Mouse (Mus musculus): ENCODE data around the gene Gabpb2.
"Not testable (repeated sequence)": the region's sequence is repeated elsewhere in the genome, so short reads cannot be mapped to it uniquely, and the experiment has no call there.

The Gabpb2 gene

DNA sequence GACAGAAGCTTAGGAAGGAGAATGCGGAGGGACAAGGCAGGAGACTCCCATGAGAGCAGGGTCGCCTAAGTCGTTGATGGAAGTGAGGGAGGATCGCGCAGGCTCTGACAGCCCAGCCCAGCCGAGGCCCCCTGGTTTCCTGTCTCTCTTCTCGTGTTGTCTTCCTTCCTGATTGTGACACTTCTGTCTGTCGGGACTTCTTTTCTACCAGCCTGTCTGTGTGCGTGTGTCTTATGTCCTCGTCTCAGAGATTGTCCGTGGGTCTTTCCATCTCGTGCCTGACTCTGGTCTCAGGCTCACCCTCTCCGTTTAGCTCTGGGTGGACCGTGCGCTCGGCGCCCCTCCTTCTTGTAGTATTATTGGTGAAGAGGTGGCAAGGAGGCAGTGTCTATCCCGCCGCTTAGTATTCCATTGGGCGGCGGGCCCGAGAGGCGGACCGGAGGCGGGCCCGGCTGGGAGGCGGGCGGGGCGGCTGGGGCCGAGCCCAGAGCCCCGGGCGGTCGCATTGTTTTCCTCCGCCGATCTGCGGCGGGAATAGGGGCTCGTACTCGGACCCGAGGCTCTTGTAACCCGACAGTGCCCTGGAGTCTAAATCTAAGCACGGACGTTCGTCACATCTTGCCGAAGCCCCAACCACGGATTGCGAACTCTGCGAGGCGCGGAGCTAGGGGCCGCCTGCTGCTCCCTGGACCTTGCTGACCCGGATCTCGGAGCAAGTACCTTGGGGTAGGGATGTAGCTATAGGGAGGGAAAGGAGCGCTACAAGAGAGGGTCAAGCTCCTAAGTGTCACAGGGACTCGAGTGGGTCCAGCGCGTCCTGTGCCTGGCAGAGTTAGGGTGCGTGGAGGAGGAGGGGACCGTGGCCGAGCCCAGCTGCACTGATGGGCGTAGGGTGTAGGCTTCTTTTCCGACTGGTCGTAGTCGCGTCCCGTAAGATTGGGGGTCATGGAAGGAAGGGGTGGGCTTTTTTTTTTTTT lies 57.4 kb downstream of the Gabpb2 start, which contains the start of gene Sema6c:
Sema6c (plus strand) TSS at position 471 of the 977 bp plus-strand sequence.
- DNase-seq (ENCODE audit: low spot score in 2 of 2) = peak; percentile 86 to 93

DNA sequence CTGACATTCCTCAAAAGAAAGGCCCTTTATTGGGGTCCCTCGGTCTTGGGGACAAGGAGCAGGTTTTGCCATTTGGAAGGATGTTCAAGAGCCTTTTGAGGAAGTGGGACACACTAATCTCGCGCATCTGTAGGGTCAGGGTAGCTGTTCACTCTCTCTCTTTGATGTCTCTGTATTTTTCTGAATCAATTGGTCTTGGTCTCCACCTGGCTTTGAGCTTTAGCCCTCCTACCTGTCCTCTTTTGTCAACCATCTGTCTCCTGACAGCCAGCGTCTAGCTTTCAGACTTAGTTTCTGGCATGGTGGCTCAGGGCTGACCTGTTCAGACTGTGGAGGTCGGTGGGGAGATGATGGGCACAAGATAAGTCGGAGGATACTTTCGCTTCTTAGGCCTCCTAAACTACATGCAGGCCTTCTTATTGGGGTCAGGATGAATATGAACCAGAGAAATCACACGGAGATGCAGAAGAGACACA lies 58.2 kb downstream of the Gabpb2 start:
- no peak for DNase-seq (ENCODE audit: low spot score in 2 of 2)

DNA sequence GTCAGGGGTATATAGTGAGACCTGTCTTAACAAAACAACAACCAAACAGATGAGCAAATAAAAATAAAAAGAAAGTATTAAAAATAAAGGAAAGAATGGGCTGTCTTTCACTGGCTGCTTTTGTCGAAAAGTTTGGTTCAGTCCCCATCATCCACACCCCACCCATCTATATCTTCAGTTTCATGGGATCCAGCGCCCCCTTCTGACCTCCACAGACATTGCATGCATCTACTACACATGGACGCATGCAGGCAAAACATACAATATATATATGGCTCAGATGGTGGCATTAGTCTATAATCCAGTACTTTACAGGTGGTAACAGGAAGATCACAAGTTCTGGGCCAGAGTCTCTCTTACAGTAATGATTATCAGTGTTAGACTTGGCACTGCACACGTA lies 63.8 kb downstream of the Gabpb2 start:
- peak; percentile 68 to 85 for DNase-seq (ENCODE audit: low spot score in 2 of 2)

DNA sequence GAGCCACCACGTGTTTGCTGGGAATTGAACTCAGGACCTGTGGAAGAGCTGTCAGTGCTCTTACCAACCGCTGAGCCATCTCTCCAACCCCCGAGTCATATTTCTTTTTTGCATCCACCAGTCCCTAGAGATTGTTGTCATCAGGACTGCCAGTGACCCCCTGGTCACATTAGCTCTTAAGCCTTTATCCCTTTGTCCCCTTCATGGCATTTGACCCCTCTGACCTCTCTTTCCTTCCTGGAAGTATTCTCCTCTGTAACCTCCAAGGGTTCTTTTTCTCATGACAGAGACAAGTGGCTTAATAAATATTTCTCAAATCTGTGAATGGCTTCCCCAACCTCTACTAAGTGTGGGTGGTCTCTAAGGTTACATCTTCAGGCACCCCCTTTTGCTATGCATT lies 69.8 kb downstream of the Gabpb2 start:
- DNase-seq (ENCODE audit: low spot score in 2 of 2) = no peak

DNA sequence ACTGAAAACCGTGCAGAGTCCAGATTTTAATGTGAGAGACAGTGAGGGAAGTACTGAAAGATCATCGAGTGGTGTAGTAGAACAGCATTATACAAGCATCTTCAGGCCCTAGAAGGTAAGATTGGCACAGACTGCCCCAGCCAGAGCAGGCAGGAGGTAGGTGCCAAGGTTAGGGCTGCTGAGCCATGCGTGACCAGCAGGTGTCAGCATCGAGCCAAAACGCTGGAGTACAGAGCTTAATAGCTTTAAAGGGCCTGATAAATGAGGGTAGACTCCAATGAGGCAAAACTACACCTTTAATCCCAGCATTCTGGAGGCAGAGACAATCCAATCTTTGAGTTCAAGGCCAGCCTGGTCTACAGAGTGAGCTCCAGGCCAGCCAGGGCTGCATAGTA lies 75.1 kb downstream of the Gabpb2 start:
- peak; percentile 89 to 97 for DNase-seq (ENCODE audit: low spot score in 2 of 2)

DNA sequence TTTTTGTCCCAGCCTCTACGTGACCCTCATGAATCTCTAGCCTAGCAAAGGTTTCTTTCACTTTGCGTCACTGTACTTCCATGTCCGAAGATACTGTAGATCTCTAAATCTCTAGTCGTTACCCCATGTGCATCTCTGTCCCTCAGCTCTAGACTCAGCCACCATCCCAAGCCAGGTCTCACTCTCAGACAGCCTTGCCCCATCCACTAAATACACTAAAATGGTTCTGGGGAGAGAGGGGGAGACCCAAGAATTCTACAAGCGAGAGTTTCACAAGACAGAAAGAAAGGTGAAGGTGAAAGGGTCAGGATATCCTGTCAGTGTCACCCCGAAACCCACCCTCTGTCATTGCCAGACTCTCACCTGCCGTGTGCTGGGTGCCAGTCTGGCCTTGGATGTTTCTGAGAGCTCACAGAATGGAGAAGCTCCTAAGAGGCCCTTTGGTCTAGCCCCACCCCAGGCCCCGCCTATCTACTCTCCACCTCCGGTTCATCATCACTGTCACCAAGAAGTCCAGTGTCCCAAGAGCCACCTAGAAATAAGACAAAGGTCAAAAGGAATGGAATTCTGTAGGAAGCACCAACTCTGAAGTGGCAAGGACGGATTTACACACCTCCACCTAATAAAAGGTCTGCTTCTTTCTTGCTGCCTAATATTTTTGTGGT lies 75.6 kb downstream of the Gabpb2 start, which contains the start of gene Tnfaip8l2:
Tnfaip8l2 (minus strand) TSS at position 409 of the 665 bp plus-strand sequence.
- DNase-seq (ENCODE audit: low spot score in 2 of 2) = peak; percentile 73 to 82

DNA sequence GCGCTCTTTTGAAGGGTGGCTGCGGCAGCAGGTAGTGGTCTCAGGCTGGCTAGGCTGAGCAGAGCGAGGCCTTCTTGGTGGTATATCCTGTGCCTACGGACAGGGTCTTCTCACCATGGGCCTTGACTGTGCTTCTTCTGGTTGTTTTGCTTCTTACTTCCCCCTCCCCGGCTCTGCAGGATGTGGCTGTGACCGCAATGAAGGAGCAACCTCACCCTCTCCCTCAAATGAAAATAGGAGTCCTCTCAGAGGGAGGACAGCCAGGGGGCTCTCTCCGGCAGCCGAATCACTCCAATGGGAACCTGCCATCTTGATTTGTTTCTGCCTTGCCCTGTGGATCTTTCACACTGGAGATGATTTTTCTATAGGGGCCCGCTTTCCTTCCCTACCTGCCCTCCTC lies 76.2 kb downstream of the Gabpb2 start:
- DNase-seq (ENCODE audit: low spot score in 2 of 2) = peak; percentile 48 to 74

DNA sequence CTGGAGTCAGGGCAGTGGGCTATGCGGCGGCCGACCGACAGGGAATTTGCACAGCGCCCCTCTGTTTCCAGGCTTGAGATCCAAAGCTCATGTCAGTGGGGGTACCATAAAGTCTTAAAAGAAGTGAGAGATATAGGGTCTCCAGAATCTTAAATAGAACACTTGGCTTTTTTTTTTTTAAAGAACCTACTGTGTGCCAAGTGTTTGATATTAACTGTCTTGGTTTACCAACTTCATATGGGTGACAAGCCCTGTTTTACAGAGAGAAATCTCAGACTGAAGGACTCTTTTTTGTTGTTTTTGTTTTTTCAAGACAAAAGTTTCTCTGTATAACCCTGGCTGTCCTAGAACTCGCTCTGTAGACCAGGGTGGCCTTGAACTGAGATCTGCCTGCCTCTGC lies 76.9 kb downstream of the Gabpb2 start:
- DNase-seq (ENCODE audit: low spot score in 2 of 2) = no peak

DNA sequence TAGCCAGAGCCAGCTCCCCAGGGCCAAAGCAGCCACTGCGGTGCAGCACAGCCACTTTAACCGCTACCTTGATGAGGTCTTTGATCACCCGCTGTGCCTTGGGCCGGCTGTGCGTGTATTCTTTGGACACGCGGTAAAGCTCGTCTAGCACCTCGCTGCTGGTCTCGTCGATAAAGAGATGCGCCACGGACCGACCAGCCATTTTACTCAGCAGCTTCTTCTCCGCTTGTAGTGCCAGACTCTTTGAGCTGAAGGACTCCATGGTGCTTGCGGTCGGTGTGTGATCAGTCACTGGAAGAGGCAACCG lies 77.5 kb downstream of the Gabpb2 start:
- no peak for DNase-seq (ENCODE audit: low spot score in 2 of 2)

DNA sequence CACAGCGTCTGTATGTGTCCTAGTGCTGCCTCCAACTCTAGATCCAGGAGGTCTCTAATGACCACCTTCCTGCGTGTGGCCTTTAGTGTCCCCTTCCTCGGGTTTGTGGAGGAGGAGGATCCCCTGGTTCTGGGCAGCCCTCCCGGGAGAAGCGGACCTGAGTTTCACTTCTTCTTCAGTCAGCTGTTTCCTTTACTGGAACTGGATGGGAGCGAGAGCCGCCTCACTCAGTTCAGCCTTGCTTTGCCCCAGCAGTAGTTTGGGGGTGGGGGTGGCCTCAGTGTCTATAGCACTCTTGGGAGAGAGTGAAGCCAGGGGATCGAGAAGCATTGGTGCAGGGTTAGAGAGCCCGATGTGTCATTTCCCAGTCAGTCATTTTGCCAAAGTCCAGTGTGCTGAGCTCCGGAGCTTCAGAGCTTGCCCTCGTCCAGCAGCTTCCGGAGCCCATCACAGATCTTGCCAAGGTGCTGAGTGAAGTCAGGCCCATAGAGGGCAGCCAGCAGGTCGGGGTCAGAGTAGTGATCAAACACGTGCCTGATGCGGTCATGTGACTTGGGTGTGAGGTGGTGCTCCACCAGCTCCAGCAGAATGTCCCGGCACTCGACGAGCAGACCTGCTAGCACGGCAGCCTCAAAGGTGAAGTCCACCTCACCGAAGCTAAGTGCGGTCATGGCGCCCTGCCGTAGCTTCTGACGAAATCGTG lies 78.0 kb downstream of the Gabpb2 start:
- peak in 1 of 2 experiments; percentile 67 for DNase-seq (ENCODE audit: low spot score in 2 of 2)

DNA sequence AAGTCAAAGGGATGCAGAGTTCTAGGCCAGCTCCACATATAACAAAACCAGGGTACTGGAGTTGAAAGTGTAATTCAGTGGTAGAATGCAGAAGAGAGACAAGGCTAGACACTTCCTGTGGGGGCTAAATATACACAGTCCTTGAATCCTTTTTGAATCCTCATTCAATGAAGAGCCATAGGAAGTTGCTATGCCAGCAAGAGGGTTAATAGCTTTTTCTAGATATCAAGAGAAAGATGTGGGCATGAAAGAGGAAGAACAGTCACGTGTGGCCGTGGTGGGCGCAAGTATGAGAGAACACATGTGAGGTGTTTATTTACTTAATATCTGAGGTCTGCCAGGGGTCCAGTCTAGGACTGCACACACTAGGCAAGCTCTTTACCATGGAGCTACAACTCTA lies 81.4 kb downstream of the Gabpb2 start:
- peak in 1 of 2 experiments; percentile 57 for DNase-seq (ENCODE audit: low spot score in 2 of 2)

DNA sequence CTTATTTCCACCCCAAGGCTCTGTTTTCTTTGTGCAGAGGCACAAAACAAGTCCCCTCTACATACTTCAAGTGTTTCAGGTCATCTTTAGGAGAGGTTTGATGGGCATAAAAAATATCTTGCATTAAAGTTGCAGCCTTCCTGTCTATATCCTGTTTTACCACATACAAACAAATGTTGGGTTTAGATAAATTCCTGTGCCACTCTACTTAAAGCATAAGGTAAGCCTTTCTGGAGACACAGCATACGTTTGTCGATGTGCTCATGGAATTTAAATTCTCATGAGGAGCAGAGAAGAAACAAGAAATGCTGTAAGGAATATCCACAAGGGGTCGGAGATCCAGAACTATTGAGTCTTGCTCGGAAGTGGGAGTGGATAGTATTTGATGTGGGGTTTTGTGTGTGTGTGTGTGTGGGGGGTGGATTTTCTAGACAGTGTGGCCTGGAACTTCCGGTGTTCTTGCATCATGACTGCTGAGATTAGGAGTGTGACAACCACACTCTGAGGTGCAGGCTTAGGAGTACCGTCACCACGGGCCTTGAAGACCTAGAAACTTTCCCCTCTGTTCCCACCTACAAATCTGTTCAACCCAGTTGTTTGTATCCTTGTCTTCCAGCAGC lies 82.2 kb downstream of the Gabpb2 start:
- DNase-seq (ENCODE audit: low spot score in 2 of 2) = peak in 1 of 2 experiments; percentile 60

DNA sequence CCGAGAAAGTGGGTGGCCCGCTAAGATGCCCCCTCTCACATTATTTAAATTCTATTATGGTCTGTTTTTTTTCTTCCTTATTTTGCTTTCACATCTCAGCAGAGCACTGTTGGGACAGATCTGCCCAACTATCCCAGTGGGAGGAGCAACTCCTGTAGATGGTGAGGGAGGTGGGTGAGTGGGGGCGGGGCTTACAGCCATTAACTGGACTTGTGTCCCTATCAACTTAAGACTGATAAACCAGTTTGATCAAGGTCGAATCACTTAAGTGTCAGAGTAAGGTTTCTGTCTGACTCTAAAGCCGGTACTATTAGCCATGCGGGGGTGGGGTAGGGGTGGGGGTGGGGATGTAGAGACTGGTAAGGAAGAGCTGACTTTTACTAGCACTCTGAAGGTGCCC lies 82.7 kb downstream of the Gabpb2 start:
- DNase-seq (ENCODE audit: low spot score in 2 of 2) = peak; percentile 69 to 78

DNA sequence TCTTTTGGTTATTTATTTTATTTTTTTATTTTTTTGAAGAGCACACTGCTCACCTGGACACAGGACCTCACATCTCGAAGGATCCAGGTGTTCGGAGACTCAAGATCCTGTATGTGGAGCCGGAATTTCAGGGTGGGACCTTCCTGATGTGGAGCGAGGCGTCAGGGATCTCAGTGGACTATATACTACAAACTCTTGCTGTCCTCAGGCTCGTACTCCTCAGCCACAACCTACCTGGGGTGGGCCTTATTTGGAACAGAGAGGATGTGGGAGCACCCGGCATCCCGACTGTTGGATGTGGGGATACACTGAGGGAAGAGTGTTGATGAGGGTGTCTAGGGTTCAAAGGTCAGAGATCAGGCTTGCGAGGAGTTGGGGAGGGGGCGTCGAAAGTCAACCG lies 83.6 kb downstream of the Gabpb2 start:
- DNase-seq (ENCODE audit: low spot score in 2 of 2) = not testable (repeated sequence)

DNA sequence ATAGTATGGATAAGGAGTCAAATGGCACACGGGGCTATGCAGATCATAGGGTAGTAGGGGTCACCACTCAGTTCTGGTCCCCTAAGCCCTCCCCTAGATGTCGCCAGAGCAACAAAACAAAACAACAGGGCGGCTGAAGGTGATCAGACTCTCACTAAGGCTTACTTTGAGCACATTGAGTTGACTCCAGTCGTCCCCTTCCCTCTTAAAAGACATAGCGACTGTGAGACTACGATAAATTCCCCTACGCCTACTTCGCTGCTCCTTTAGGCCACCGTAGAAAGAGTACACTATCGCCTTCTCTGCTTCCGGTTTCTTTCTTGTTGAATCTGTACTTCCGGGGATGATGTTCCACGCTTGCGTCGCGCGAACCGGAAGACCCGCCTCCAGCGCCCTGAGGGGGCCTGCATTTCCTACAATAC lies 84.0 kb downstream of the Gabpb2 start, which contains the start of the genes Scnm1 and Lysmd1:
Scnm1 (minus strand) TSS at position 332 of the 422 bp plus-strand sequence.
Lysmd1 (plus strand) TSS at position 409 of the 422 bp plus-strand sequence.
- DNase-seq (ENCODE audit: low spot score in 2 of 2) = peak; percentile 87 to 90

DNA sequence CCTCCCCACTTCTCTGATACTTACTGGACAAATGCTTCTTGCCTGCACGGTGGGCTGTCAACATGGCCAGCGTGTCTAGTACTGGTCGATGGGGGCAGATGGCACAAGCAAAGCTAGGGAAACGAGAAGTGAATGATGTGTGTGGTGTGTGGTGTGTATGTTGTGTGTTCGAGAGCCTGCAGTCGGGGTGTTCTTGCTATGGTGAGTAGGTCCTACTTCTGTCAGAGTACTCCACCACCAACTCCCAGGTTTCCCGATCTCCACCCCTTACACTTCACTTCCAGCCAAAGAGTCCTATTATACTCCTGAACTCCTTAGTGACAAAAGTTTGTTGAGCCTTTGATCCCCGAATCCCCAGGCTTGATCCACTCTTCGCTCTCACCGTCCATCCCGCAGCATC lies 84.5 kb downstream of the Gabpb2 start:
- peak in 1 of 2 experiments; percentile 66 for DNase-seq (ENCODE audit: low spot score in 2 of 2)

DNA sequence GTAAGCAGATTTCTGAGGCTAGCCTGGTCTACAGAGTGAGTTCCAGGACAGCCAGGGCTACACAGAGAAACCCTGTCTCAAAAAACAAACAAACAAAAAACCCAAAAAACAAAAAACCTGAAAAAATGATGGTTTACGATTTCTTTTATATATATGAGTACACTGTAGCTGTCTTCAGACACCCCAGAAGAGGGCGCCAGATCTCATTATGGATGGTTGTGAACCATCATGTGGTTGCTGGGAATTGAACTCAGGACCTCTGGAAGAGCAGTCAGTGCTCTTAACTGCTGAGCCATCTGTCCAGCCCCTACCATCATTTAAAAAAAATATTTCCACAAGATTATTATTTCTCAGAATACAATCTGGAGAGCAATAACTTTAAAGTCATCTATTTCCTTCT lies 85.3 kb downstream of the Gabpb2 start:
- not testable (repeated sequence) for DNase-seq (ENCODE audit: low spot score in 2 of 2)
